Mouse (Mus musculus): ENCODE data around the gene Batf2. TPM values are rescaled to one million over a fixed set of nuclear protein-coding genes. Genes with fewer than 3 reads are reported as not detected.

Batf2 gene
- under 1 TPM in 1 of 2 experiments, not detected in 1; 0.42 TPM for total RNA-seq (2023)

GRCm38 (mm10) chr19:6140678-6141393, at the start of gene Batf2:
Gene Batf2, plus strand, starts transcription at chr19:6140983.

DNA sequence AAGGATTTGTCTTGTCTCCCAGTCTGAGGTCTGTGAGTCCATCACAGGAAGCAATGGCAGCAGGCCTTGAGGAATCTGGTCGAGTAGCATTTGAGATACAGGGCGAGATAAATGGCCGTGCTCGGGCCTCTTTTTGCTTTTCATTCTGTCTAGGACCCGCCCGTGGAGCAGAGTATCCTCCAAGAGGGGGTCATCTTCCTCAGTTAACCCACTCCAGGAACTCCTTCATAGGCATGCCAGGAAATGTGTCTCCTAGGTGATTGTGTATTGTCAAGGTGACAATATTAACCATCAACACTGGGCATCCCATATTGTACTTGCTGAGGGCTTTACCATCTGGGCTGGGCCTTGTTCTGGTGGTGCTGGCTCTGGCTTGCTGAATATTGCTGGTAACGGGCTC, 46.7 kb upstream of the Batf2 start, which contains the start of gene AC131692.1:
AC131692.1 (plus strand) TSS at position 301 of the 400 bp plus-strand sequence.

GRCm38 (mm10) chr19:6105586-6105985, 35.2 kb upstream of the Batf2 start, which contains the start of gene Naaladl1:
Gene Naaladl1, plus strand, starts transcription at chr19:6105782.

GRCm38 (mm10) chr19:6117986-6118676, 22.7 kb upstream of the Batf2 start, which contains the start of gene Sac3d1:
Gene Sac3d1, minus strand, starts transcription at chr19:6118650.

GRCm38 (mm10) chr19:6127760-6128341, 12.9 kb upstream of the Batf2 start, which contains the start of gene Snx15:
Gene Snx15, minus strand, starts transcription at chr19:6128304.

DNA sequence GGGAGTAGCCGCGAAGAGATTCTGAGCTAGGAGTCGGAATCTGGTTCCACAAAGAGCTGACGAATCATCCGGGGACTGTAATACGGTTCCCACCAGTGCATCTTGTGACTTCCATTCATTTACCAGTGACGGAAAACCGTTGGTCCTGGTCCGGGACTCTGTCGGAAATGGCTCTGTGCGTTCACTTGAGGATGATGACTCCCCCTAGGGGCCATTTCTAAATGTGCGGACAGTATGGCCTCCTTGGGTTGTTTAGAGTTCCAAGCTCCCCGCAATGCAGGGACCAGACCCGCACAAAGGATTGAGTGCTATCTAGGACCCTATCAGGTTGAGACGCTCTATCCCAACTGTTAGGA, 589 bp downstream of the Batf2 start, which contains the start of gene Arl2:
Arl2 (minus strand) TSS at position 155 of the 356 bp plus-strand sequence.

GRCm38 (mm10) chr19:6184131-6184530, 43.3 kb downstream of the Batf2 start, which contains the start of gene Majin:
Gene Majin, plus strand, starts transcription at chr19:6184388.

Other genes starting within 250 kb of the Batf2 start
- 1 to 10 TPM; 1.6 to 2.0 TPM for gene Tigd3, start 246.8 kb upstream of the Batf2 start, total RNA-seq (2023)
- 100 to 1,000 TPM; 109 to 122 TPM for gene Dpf2, start 228.0 kb upstream of the Batf2 start, total RNA-seq (2023)
- gene Cdc42ep2, start 216.2 kb upstream of the Batf2 start, total RNA-seq (2023) = 1 to 10 TPM; 4.5 to 5.0 TPM
- 10 to 100 TPM; 30.9 to 35.0 TPM for gene Pola2, start 176.8 kb upstream of the Batf2 start, total RNA-seq (2023)
- gene Slc22a20, start 154.8 kb upstream of the Batf2 start, total RNA-seq (2023) = 1 to 10 TPM; 2.0 to 2.5 TPM
- gene Capn1, start 125.1 kb upstream of the Batf2 start, total RNA-seq (2023) = 100 to 1,000 TPM; 247 to 265 TPM
- 10 to 100 TPM; 45.6 to 51.2 TPM for gene Syvn1, start 94.4 kb upstream of the Batf2 start, total RNA-seq (2023)
- 10 to 100 TPM; 15.8 to 16.7 TPM for gene Mrpl49, start 83.2 kb upstream of the Batf2 start, total RNA-seq (2023)
- 1,000 to 10,000 TPM; 1,540 to 1,651 TPM for gene Fau, start 83.1 kb upstream of the Batf2 start, total RNA-seq (2023)
- 10 to 100 TPM; 11.2 to 11.7 TPM for gene Znhit2, start 79.8 kb upstream of the Batf2 start, total RNA-seq (2023)
- gene Tm7sf2, start 72.6 kb upstream of the Batf2 start, total RNA-seq (2023) = 1 to 10 TPM; 9.6 to 9.7 TPM
- 10 to 100 TPM; 70.3 to 87.1 TPM for gene Vps51, start 63.8 kb upstream of the Batf2 start, total RNA-seq (2023)
- gene Tmem262, start 61.0 kb upstream of the Batf2 start, total RNA-seq (2023) = not detected
- gene Gm28374, start 58.7 kb upstream of the Batf2 start, total RNA-seq (2023) = under 1 TPM in 1 of 2 experiments, not detected in 1; 0.71 TPM
- 10 to 100 TPM; 38.5 to 39.7 TPM for gene Zfpl1, start 56.0 kb upstream of the Batf2 start, total RNA-seq (2023)
- 10 to 100 TPM; 26.1 to 30.9 TPM for gene Cdca5, start 56.0 kb upstream of the Batf2 start, total RNA-seq (2023)
- 1 to 10 TPM; 1.1 to 1.9 TPM for gene AC131692.1, start 46.6 kb upstream of the Batf2 start, total RNA-seq (2023)
- under 1 TPM; 0.49 to 0.60 TPM for gene Naaladl1, start 35.2 kb upstream of the Batf2 start, total RNA-seq (2023)
- 1 to 10 TPM; 5.2 to 6.0 TPM for gene Sac3d1, start 22.3 kb upstream of the Batf2 start, total RNA-seq (2023)
- 10 to 100 TPM; 13.6 to 17.3 TPM for gene Snx15, start 12.7 kb upstream of the Batf2 start, total RNA-seq (2023)
- 10 to 100 TPM; 11.0 to 12.8 TPM for gene Arl2, start 565 bp downstream of the Batf2 start, total RNA-seq (2023)
- not detected for gene Majin, start 43.4 kb downstream of the Batf2 start, total RNA-seq (2023)
- not detected for gene Gpha2, start 85.4 kb downstream of the Batf2 start, total RNA-seq (2023)
- 10 to 100 TPM; 14.6 to 20.9 TPM for gene Ppp2r5b, start 94.9 kb downstream of the Batf2 start, total RNA-seq (2023)
- gene Atg2a, start 100.7 kb downstream of the Batf2 start, total RNA-seq (2023) = 100 to 1,000 TPM; 186 to 206 TPM
- 100 to 1,000 TPM; 224 to 254 TPM for gene Ehd1, start 135.7 kb downstream of the Batf2 start, total RNA-seq (2023)
- gene Cdc42bpg, start 165.5 kb downstream of the Batf2 start, total RNA-seq (2023) = 10 to 100 TPM; 10.1 to 13.7 TPM
- 10 to 100 TPM; 20.2 to 21.2 TPM for gene Men1, start 194.0 kb downstream of the Batf2 start, total RNA-seq (2023)
- gene Map4k2, start 200.2 kb downstream of the Batf2 start, total RNA-seq (2023) = 100 to 1,000 TPM; 393 to 423 TPM
- 100 to 1,000 TPM; 481 to 491 TPM for gene Sf1, start 222.7 kb downstream of the Batf2 start, total RNA-seq (2023)
- gene Pygm, start 243.4 kb downstream of the Batf2 start, total RNA-seq (2023) = 1 to 10 TPM; 4.8 to 7.8 TPM